Mouse (Mus musculus): ENCODE measurements around the gene Mcf2. TPM values are rescaled to one million over a fixed set of nuclear protein-coding genes. Genes with fewer than 3 reads are reported as not detected.

Gene Mcf2
- polyA plus RNA-seq (2015; fragmentation: Nextera tagmentation; extraction: Ambion mirVana) = 2.9 and 3.1 TPM in 2 replicates

DNA sequence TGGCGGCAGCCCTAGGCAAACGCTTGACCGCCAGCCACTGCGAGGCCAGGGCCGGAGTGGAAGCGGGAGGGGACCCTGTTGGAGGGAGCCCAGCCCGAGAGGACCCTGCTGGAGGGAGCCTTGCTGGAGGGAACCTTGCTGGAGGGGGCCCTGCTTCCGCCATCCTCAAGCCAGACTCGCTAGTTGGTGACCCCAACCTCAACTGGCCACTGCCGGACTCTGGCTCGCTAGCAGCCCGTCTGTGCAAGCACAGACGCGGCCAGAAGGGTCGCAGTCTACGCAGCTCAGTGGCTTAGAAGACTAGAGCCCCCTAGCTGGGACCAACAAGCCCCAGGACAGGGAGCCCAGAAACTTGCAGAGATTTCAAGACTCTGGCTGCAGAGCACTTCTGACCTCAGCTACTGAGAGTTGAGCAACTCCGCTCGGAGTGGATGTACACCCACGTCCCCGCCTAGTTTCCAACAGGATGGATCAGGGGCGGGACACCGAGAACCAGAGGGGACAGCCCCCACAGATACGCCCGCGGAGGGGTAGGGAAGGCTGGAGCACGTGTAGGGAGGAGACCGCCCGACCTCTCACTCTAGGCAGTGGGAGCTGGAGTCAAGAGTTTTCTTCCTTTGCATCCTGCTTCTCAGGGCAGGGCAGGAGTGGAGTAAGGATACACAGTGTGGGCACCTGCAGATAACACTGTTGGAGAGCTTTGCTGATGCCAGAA lies at the start of gene Mcf2:
Mcf2 (minus strand) TSS at position 346 of the 715 bp plus-strand sequence.
- Histone ChIP-seq H3K4me3 (ENCODE audit: low read length) (peak within 1 kb of the TSS; percentile 45), H3K4me2 (ENCODE audit: low read length) (peak within 1 kb of the TSS; percentile 80), H3K27me3 (replicated peaks; ENCODE audit: control insufficient read depth, insufficient read depth, low read length) (no peaks in the 10 kb centered on the region; the same call in 1 of the 2 replicates), H3K27ac (ENCODE audit: low read depth, low read length) (no peak within 1 kb of the TSS), H3K9ac (ENCODE audit: low read depth, low read length) (peak within 1 kb of the TSS; percentile 55), H3K4me1 (ENCODE audit: control insufficient read depth, insufficient read depth, low read depth, low read length) (no peaks in the 10 kb centered on the region; the same call in 1 of the 2 replicates), H3K9me3 (ENCODE audit: control insufficient read depth, low read length) (no peaks in the 10 kb centered on the region), H3K36me3 (ENCODE audit: control insufficient read depth, insufficient read depth, low read length) (no peaks in the 10 kb centered on the region)
- 15% methylated on average over 28 of the region's 28 CpGs for WGBS
- ATAC-seq = peak; percentile 81

DNA sequence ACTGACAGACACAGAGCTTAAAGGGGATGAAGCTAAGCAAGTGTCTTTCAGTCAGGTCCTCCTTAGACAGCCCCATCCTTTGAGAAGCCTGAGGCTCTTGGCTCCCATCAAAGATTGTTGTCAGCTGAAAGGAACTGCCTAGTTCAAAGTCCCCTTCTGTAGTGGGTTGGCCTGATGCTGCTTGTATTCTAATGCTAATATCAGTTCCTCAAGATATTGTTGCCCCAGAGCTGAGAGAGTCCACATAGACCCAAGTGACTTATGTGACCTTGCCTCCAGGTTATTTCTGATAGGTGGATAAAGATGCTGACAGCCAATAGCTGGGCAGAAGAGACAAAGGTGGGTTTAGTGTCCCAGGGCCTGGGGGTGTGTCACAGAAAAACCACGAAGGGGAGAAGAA lies 8.8 kb upstream of the Mcf2 start:
- Histone ChIP-seq H3K4me2 (ENCODE audit: low read length) (no peak overlapping the region), H3K27ac (ENCODE audit: low read depth, low read length) (no peak overlapping the region), H3K4me1 (ENCODE audit: control insufficient read depth, insufficient read depth, low read depth, low read length) (no peaks in the 10 kb centered on the region), H3K36me3 (ENCODE audit: control insufficient read depth, insufficient read depth, low read length) (no peaks in the 10 kb centered on the region), H3K27me3 (replicated peaks; ENCODE audit: control insufficient read depth, insufficient read depth, low read length) (no peaks in the 10 kb centered on the region), H3K9ac (ENCODE audit: low read depth, low read length) (no peak overlapping the region), H3K4me3 (ENCODE audit: low read length) (no peak overlapping the region), H3K9me3 (ENCODE audit: control insufficient read depth, low read length) (no peaks in the 10 kb centered on the region)
- 42% methylated on average over 1 of the region's 1 CpGs for WGBS
- no peak for ATAC-seq

- H3K4me2 ChIP-seq (ENCODE audit: low read length) = no peak overlapping the region
- H3K9ac ChIP-seq (ENCODE audit: low read depth, low read length) = no peak overlapping the region
- no peaks in the 10 kb centered on the region; the same call in 1 of the 2 replicates for H3K4me1 ChIP-seq (ENCODE audit: control insufficient read depth, insufficient read depth, low read depth, low read length)
- no peaks in the 10 kb centered on the region for H3K36me3 ChIP-seq (ENCODE audit: control insufficient read depth, insufficient read depth, low read length)
- no peak overlapping the region for H3K27ac ChIP-seq (ENCODE audit: low read depth, low read length)
- no peak overlapping the region for H3K4me3 ChIP-seq (ENCODE audit: low read length)
- 34% methylated on average over 3 of the region's 3 CpGs for WGBS
- no peak for ATAC-seq
- H3K9me3 ChIP-seq (ENCODE audit: control insufficient read depth, low read length) = no peaks in the 10 kb centered on the region
- H3K27me3 ChIP-seq (replicated peaks; ENCODE audit: control insufficient read depth, insufficient read depth, low read length) = no peaks in the 10 kb centered on the region; the same call in 1 of the 2 replicates
Measured at GRCm38 (mm10) chrX:60182611-60183010, 3.7 kb upstream of the Mcf2 start.

DNA sequence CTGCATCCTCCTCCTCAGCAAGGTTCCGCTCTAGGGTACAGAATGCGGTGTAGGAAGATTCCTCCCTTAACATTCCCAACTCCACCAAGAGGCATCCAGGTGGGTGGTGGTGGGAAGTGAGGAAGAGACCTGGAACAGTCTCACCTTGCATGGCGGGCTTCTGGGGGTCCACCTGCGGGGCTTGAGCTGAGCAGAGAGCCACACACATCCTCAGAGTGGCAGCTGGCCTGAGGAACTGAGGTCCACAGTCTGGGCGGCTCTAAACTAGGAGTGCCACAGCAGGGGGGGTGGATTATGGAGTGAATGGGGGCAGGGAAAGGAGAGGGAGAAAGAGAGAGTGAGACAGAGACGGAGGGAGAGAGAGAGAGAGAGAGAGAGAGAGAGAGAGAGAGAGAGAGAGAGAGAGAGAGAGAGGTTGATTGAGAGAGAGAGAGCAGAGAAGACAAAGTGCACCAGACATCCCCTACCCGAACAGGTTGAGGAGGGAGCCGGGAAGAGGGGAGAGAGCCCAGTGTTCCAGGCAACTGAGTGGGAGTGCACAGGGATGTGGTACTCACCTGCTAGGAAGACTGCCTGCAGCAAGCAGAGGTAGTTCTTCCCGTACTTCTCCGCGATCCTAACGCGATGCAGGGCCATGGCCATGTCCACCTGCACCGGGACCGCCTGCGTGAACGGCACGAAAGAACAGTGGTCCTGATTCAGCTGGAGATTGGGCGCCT lies 705 bp downstream of the Mcf2 start:
- WGBS = 11% methylated on average over 13 of the region's 19 CpGs
- Histone ChIP-seq H3K4me3 (ENCODE audit: low read length) (peak overlapping the region; percentile 45), H3K4me2 (ENCODE audit: low read length) (peak overlapping the region; percentile 80), H3K9me3 (ENCODE audit: control insufficient read depth, low read length) (no peaks in the 10 kb centered on the region), H3K9ac (ENCODE audit: low read depth, low read length) (peak overlapping the region; percentile 55), H3K36me3 (ENCODE audit: control insufficient read depth, insufficient read depth, low read length) (no peaks in the 10 kb centered on the region), H3K27me3 (replicated peaks; ENCODE audit: control insufficient read depth, insufficient read depth, low read length) (no peaks in the 10 kb centered on the region; the same call in 1 of the 2 replicates), H3K27ac (ENCODE audit: low read depth, low read length) (no peak overlapping the region), H3K4me1 (ENCODE audit: control insufficient read depth, insufficient read depth, low read depth, low read length) (no peaks in the 10 kb centered on the region; the same call in 1 of the 2 replicates)
- peak; percentile 67 for ATAC-seq

GRCm38 (mm10) chrX:60170106-60170505 lies 8.8 kb downstream of the Mcf2 start:
- H3K27me3 ChIP-seq (replicated peaks; ENCODE audit: control insufficient read depth, insufficient read depth, low read length) = no peaks in the 10 kb centered on the region
- WGBS = 90% methylated on average over 5 of the region's 5 CpGs
- ATAC-seq = no peak

GRCm38 (mm10) chrX:60169511-60169910 lies 9.4 kb downstream of the Mcf2 start:
- Histone ChIP-seq H3K4me3 (ENCODE audit: low read length) (no peak overlapping the region), H3K36me3 (ENCODE audit: control insufficient read depth, insufficient read depth, low read length) (no peaks in the 10 kb centered on the region), H3K4me1 (ENCODE audit: control insufficient read depth, insufficient read depth, low read depth, low read length) (no peaks in the 10 kb centered on the region), H3K9ac (ENCODE audit: low read depth, low read length) (no peak overlapping the region), H3K27me3 (replicated peaks; ENCODE audit: control insufficient read depth, insufficient read depth, low read length) (no peaks in the 10 kb centered on the region), H3K9me3 (ENCODE audit: control insufficient read depth, low read length) (no peaks in the 10 kb centered on the region), H3K4me2 (ENCODE audit: low read length) (no peak overlapping the region), H3K27ac (ENCODE audit: low read depth, low read length) (no peak overlapping the region)
- ATAC-seq = no peak
- 76% methylated on average over 2 of the region's 2 CpGs for WGBS

More at GRCm38 (mm10) chrX:60170106-60170505, 8.8 kb downstream of the Mcf2 start:
- Histone ChIP-seq H3K4me1 (ENCODE audit: control insufficient read depth, insufficient read depth, low read depth, low read length) (no peaks in the 10 kb centered on the region), H3K9me3 (ENCODE audit: control insufficient read depth, low read length) (no peaks in the 10 kb centered on the region), H3K4me2 (ENCODE audit: low read length) (no peak overlapping the region), H3K36me3 (ENCODE audit: control insufficient read depth, insufficient read depth, low read length) (no peaks in the 10 kb centered on the region), H3K4me3 (ENCODE audit: low read length) (no peak overlapping the region), H3K9ac (ENCODE audit: low read depth, low read length) (no peak overlapping the region), H3K27ac (ENCODE audit: low read depth, low read length) (no peak overlapping the region)

DNA sequence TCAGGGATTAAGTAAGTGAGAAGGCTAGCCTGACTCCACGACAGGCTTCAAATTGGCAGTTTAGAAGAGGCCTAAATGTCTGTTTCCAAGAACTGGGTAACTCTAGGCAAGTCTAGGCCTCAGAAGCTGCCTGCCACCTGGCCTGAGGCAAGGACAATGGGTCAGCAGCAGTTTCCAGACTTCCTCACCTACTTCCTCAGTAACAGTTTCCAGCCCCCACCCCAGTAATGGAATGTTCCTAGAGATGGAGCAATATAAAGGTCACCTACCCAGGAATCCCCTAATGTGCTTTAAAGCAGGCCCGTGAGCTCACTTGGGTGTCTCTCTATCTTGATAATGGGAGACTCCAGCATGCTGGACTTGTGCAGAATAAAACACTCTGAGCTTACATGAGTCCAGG lies 10.1 kb downstream of the Mcf2 start:
- no peak for ATAC-seq
- Histone ChIP-seq H3K27me3 (replicated peaks; ENCODE audit: control insufficient read depth, insufficient read depth, low read length) (no peaks in the 10 kb centered on the region), H3K9me3 (ENCODE audit: control insufficient read depth, low read length) (no peaks in the 10 kb centered on the region), H3K27ac (ENCODE audit: low read depth, low read length) (no peak overlapping the region), H3K9ac (ENCODE audit: low read depth, low read length) (no peak overlapping the region), H3K36me3 (ENCODE audit: control insufficient read depth, insufficient read depth, low read length) (no peaks in the 10 kb centered on the region), H3K4me1 (ENCODE audit: control insufficient read depth, insufficient read depth, low read depth, low read length) (no peaks in the 10 kb centered on the region), H3K4me3 (ENCODE audit: low read length) (no peak overlapping the region), H3K4me2 (ENCODE audit: low read length) (no peak overlapping the region)
- 85% methylated on average over 2 of the region's 2 CpGs for WGBS

DNA sequence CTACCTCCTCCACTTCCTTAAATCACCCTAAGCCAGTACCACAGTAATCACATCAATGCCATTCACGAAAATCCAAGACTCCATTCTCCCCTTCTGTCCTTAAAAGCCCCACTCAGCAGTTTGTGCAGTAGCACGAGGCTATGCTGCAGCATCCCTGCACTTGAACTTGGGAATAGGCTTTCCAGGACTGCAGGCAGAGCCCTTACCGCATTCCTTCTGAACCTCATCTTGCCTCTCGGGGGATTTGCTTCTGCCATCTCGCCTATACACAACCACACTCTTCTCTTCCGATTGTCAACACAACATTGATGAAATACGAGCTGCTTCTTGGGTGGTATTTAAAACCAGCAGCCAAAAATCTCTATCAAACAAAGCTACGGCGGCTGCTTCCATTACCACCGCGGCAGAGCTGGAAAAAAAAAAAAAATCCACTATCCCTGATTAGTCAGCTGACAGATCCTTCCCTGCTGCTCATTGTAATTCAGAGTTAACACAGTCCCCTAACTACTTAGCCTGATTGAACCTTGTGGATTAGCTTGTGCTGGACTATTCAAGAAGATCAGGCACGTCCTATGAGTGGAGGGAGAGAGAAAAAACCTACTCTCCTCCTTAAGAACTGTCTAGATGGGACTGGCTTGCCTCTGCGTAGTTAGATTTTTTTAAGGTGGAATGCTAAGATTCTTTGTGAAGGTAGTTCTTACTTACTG lies 31.5 kb downstream of the Mcf2 start:
- Histone ChIP-seq H3K9ac (ENCODE audit: low read depth, low read length) (peak overlapping the region; percentile 57), H3K4me1 (ENCODE audit: control insufficient read depth, insufficient read depth, low read depth, low read length) (no peaks in the 10 kb centered on the region), H3K4me3 (ENCODE audit: low read length) (peak overlapping the region; percentile 42), H3K9me3 (ENCODE audit: control insufficient read depth, low read length) (no peaks in the 10 kb centered on the region), H3K27me3 (replicated peaks; ENCODE audit: control insufficient read depth, insufficient read depth, low read length) (no peaks in the 10 kb centered on the region), H3K36me3 (ENCODE audit: control insufficient read depth, insufficient read depth, low read length) (no peaks in the 10 kb centered on the region), H3K4me2 (ENCODE audit: low read length) (peak overlapping the region; percentile 48), H3K27ac (ENCODE audit: low read depth, low read length) (peak overlapping the region; percentile 56; the same call in 1 of the 2 replicates)
- WGBS = 17% methylated on average over 13 of the region's 13 CpGs
- peak; percentile 87 for ATAC-seq

- 67% methylated on average over 1 of the region's 1 CpGs for WGBS
- Histone ChIP-seq H3K4me1 (ENCODE audit: control insufficient read depth, insufficient read depth, low read depth, low read length) (no peaks in the 10 kb centered on the region), H3K9ac (ENCODE audit: low read depth, low read length) (no peak overlapping the region), H3K36me3 (ENCODE audit: control insufficient read depth, insufficient read depth, low read length) (no peaks in the 10 kb centered on the region), H3K27me3 (replicated peaks; ENCODE audit: control insufficient read depth, insufficient read depth, low read length) (no peaks in the 10 kb centered on the region), H3K4me2 (ENCODE audit: low read length) (no peak overlapping the region), H3K4me3 (ENCODE audit: low read length) (no peak overlapping the region), H3K27ac (ENCODE audit: low read depth, low read length) (no peak overlapping the region), H3K9me3 (ENCODE audit: control insufficient read depth, low read length) (no peaks in the 10 kb centered on the region)
- ATAC-seq = no peak
Measured at GRCm38 (mm10) chrX:60075359-60075758, 103.5 kb downstream of the Mcf2 start.
